Mouse (Mus musculus) liver, embryonic 16.5 days (tissue): Measurements from ENCODE around the gene Zfp142. TPM values are rescaled to one million over a fixed set of nuclear protein-coding genes. Genes with fewer than 3 reads are reported as not detected.
A peak's percentile ranks its signal among the peaks of the same experiment; 100 is the strongest.

Source experiments
- ATAC-seq: fragments of 200-750 bp; cut with Nextera tagmentation; 2 replicates; pipeline ENCODE4 v1.8.0; 2017; ENCODE audit warnings: low read depth, mild to moderate bottlenecking, moderate number of reproducible peaks, moderate library complexity
- H3K27ac ChIP-seq: fragments of 300-500 bp; sonication (generic); 2 replicates; pipeline ENCODE4 v1.5.1; 2014; ENCODE audit warnings: mild to moderate bottlenecking, low read length
- H3K27me3 ChIP-seq: fragments of 300-500 bp; sonication (generic); 2 replicates; pipeline ENCODE4 v1.6.1; 2014; ENCODE audit warnings: low read depth, low read length, mixed read lengths; ENCODE audit not compliant: control insufficient read depth, insufficient read depth
- H3K36me3 ChIP-seq: fragments of 300-500 bp; sonication (generic); 2 replicates; pipeline ENCODE4 v1.6.1; 2014; ENCODE audit warnings: mild to moderate bottlenecking; ENCODE audit not compliant: control insufficient read depth, insufficient read depth
- H3K4me1 ChIP-seq: fragments of 300-500 bp; sonication (generic); 2 replicates; pipeline ENCODE4 v1.6.1; 2014; ENCODE audit warnings: low read depth, low read length, mixed read lengths; ENCODE audit not compliant: control insufficient read depth
- H3K4me2 ChIP-seq: fragments of 300-500 bp; sonication (generic); 2 replicates; pipeline ENCODE4 v1.6.1; 2014; ENCODE audit warnings: low read depth, low read length, mixed read lengths
- H3K4me3 ChIP-seq: fragments of 300-500 bp; sonication (generic); 2 replicates; pipeline ENCODE4 v1.5.1; 2014; ENCODE audit warnings: low read depth, mild to moderate bottlenecking, low read length
- H3K9ac ChIP-seq: fragments of 300-500 bp; sonication (generic); 2 replicates; pipeline ENCODE4 v1.6.1; 2014; ENCODE audit warnings: low read depth, low read length
- H3K9me3 ChIP-seq: fragments of 300-500 bp; sonication (generic); replicated peaks from 2 replicates; pipeline ENCODE4 v1.6.1; 2016; ENCODE audit warnings: low read length; ENCODE audit not compliant: control insufficient read depth
- WGBS: fragments of 180-500 bp; shearing (Covaris S2); extraction: QIAGEN DNeasy Blood & Tissue Kit; methylation state at CpG from one replicate; pipeline ENCODE4 v1.1.7; 2014; ENCODE audit not compliant: insufficient replicate concordance; 5-methylcytosine and 5-hydroxymethylcytosine counted together
- microRNA-seq: library from miRNA; unstranded; fragments of <30 nt; microRNA quantifications from one replicate; pipeline ENCODE4, GENCODE M21; 2016
- polyA plus RNA-seq: library from polyadenylated mRNA; unstranded; fragments of >200 nt; fragmentation: Nextera tagmentation; extraction: Ambion mirVana; gene quantifications from 2 replicates; pipeline ENCODE4 v1.2.1, GENCODE M21; 2015

Zfp142 gene
- polyA plus RNA-seq, 1 experiment from 2014 or later, result 1.7 TPM

DNA sequence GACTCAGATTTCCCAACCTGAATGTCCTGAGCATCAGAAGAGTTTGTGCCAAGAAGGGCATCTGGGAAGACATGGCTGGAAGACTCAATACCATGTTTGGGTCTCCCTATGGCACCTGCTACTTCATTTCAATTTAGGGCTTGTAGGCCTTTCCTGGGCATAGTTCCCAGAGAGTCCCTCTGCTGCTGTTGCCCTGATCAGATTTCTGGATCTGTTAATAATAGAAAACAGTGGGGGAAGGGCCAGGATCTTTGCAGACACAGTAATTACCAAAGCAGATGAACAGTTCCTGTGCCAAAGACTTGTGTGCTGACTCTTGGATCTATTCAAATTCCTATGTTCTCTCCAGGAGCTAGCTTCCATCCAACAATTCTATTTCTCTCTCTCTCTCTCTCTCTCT lies 49.4 kb downstream of the Zfp142 start:
- Histone ChIP-seq H3K27ac (no peak overlapping the region), H3K9me3 (no peaks in the 10 kb centered on the region), H3K27me3 (peaks cover 5% of the 10 kb centered on the region), H3K4me1 (no peaks in the 10 kb centered on the region), H3K4me3 (no peak overlapping the region), H3K4me2 (no peak overlapping the region), H3K36me3 (no peaks in the 10 kb centered on the region), H3K9ac (no peak overlapping the region)
- no peak for ATAC-seq

GRCm38 (mm10) chr1:74528589-74528988 lies 59.5 kb downstream of the Zfp142 start:
- H3K27ac ChIP-seq, result no peak overlapping the region
- H3K9ac ChIP-seq, result no peak overlapping the region
- H3K27me3 ChIP-seq, result no peaks in the 10 kb centered on the region
- no peak overlapping the region for H3K4me2 ChIP-seq
- no peaks in the 10 kb centered on the region for H3K9me3 ChIP-seq
- ATAC-seq, result peak; percentile 71
- H3K36me3 ChIP-seq, result peaks cover 44% of the 10 kb centered on the region
- H3K4me1 ChIP-seq, result no peaks in the 10 kb centered on the region
- WGBS, result 73% methylated on average over 7 of the region's 7 CpGs
- H3K4me3 ChIP-seq, result no peak overlapping the region

DNA sequence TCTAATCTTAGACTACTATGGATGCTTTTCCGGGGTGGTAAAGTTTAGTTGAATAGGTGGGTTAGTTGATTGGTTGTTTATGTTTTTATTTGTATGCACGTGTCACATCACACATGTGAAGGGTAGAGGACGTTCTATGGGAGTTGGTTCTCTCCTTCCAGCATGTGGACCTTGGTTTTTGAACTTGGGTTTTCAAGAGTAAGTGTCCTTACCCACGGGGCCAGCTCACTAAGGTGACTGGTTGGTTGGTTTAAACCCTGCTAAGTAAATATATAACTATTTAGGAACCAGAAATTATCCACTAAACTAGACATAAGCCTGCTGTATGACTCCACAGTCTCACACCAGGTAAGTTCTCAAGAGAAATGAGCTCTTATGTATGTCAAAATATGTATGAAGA lies 63.3 kb downstream of the Zfp142 start:
- Histone ChIP-seq H3K36me3 (peaks cover 54% of the 10 kb centered on the region), H3K4me2 (no peak overlapping the region), H3K27me3 (no peaks in the 10 kb centered on the region), H3K9me3 (no peaks in the 10 kb centered on the region), H3K27ac (no peak overlapping the region), H3K4me1 (no peaks in the 10 kb centered on the region), H3K9ac (no peak overlapping the region), H3K4me3 (no peak overlapping the region)
- no peak for ATAC-seq
- 76% methylated on average over 4 of the region's 4 CpGs for WGBS

GRCm38 (mm10) chr1:74519875-74520274 lies 68.2 kb downstream of the Zfp142 start:
- H3K4me3 ChIP-seq, result no peak overlapping the region
- no peak overlapping the region for H3K4me2 ChIP-seq
- no peak overlapping the region for H3K27ac ChIP-seq
- ATAC-seq, result no peak
- H3K4me1 ChIP-seq, result no peaks in the 10 kb centered on the region
- H3K36me3 ChIP-seq, result peaks cover 34% of the 10 kb centered on the region
- no peaks in the 10 kb centered on the region for H3K27me3 ChIP-seq
- no peak overlapping the region for H3K9ac ChIP-seq
- H3K9me3 ChIP-seq, result no peaks in the 10 kb centered on the region

Small RNAs within 50 kb of the gene (microRNA-seq; reads per million reads assigned to microRNA genes)
- gene Gm25035, result not detected

Other genes starting within 250 kb of the Zfp142 start
- gene Catip, start 226.1 kb downstream of the Zfp142 start, polyA plus RNA-seq, result 0.05 and 0.08 TPM in 2 replicates
- gene Slc11a1, start 213.1 kb downstream of the Zfp142 start, polyA plus RNA-seq, result 17.4 and 17.9 TPM in 2 replicates
- 45.9 and 48.6 TPM in 2 replicates for gene Ctdsp1, start 196.7 kb downstream of the Zfp142 start, polyA plus RNA-seq
- 0.69 and 1.6 TPM in 2 replicates for gene Vil1, start 178.9 kb downstream of the Zfp142 start, polyA plus RNA-seq
- gene Cnot9, start 82.2 kb downstream of the Zfp142 start, polyA plus RNA-seq, result 27.2 and 28.9 TPM in 2 replicates
- 0.04 and 0.40 TPM in 2 replicates for gene Plcd4, start 45.4 kb downstream of the Zfp142 start, polyA plus RNA-seq
- gene Usp37, start 44.0 kb downstream of the Zfp142 start, polyA plus RNA-seq, result 11.5 and 12.1 TPM in 2 replicates
- 8.4 and 8.5 TPM in 2 replicates for gene Bcs1l, start within 50 bp of the Zfp142 start, polyA plus RNA-seq
- 11.2 and 11.9 TPM in 2 replicates for gene Rnf25, start 13.2 kb upstream of the Zfp142 start, polyA plus RNA-seq
- 0.19 and 0.26 TPM in 2 replicates for gene Stk36, start 13.2 kb upstream of the Zfp142 start, polyA plus RNA-seq
- gene Ttll4, start 73.5 kb upstream of the Zfp142 start, polyA plus RNA-seq, result 4.3 and 4.6 TPM in 2 replicates
- gene Cyp27a1, start 125.3 kb upstream of the Zfp142 start, polyA plus RNA-seq, result 7.5 and 8.9 TPM in 2 replicates
- 0.19 and 0.25 TPM in 2 replicates for gene Prkag3, start 161.0 kb upstream of the Zfp142 start, polyA plus RNA-seq
- 0.06 and 0.11 TPM in 2 replicates for gene Wnt6, start 183.6 kb upstream of the Zfp142 start, polyA plus RNA-seq
- gene Wnt10a, start 203.3 kb upstream of the Zfp142 start, polyA plus RNA-seq, result not detected in 2 replicates